Mouse (Mus musculus) hindbrain, embryonic 13.5 days (tissue): ENCODE data around the gene Trim28. TPM values are rescaled to one million over a fixed set of nuclear protein-coding genes. Genes with fewer than 3 reads are reported as not detected.

Experiments used
- ATAC-seq: fragments of 200-750 bp; cut with Nextera tagmentation; 2 replicates; pipeline ENCODE4 v1.8.0; 2017; ENCODE audit warnings: moderate TSS enrichment; ENCODE audit not compliant: low FRiP score
- H3K27ac ChIP-seq: fragments of 300-500 bp; sonication (generic); 2 replicates; pipeline ENCODE4 v1.5.1; 2015; ENCODE audit warnings: inconsistent platforms, mild to moderate bottlenecking, moderate library complexity
- H3K27me3 ChIP-seq: fragments of 300-500 bp; sonication (generic); 2 replicates; pipeline ENCODE4 v1.6.1; 2015; ENCODE audit warnings: mild to moderate bottlenecking, inconsistent platforms
- H3K36me3 ChIP-seq: fragments of 300-500 bp; sonication (generic); 2 replicates; pipeline ENCODE4 v1.6.1; 2015; ENCODE audit warnings: mild to moderate bottlenecking, inconsistent platforms
- H3K4me1 ChIP-seq: fragments of 300-500 bp; sonication (generic); replicated peaks from 2 replicates; pipeline ENCODE4 v1.6.1; 2015; ENCODE audit warnings: inconsistent platforms
- H3K4me2 ChIP-seq: fragments of 300-500 bp; sonication (generic); 2 replicates; pipeline ENCODE4 v1.6.1; 2015; ENCODE audit warnings: inconsistent platforms, mild to moderate bottlenecking, moderate library complexity
- H3K4me3 ChIP-seq: fragments of 300-500 bp; sonication (generic); 2 replicates; pipeline ENCODE4 v1.5.1; 2015; ENCODE audit warnings: mild to moderate bottlenecking, inconsistent platforms
- H3K9ac ChIP-seq: fragments of 300-500 bp; sonication (generic); 2 replicates; pipeline ENCODE4 v1.6.1; 2015; ENCODE audit warnings: mild to moderate bottlenecking, inconsistent platforms
- H3K9me3 ChIP-seq: fragments of 300-500 bp; sonication (generic); 2 replicates; pipeline ENCODE4 v1.6.1; 2016; ENCODE audit warnings: inconsistent platforms
- WGBS: fragments of 180-500 bp; shearing (Covaris S2); methylation state at CpG from one replicate; pipeline ENCODE4 v1.1.7; 2015; 5-methylcytosine and 5-hydroxymethylcytosine counted together
- polyA plus RNA-seq: library from polyadenylated mRNA; unstranded; fragments of >200 nt; fragmentation: Nextera tagmentation; extraction: Ambion mirVana; gene quantifications from 2 replicates; pipeline ENCODE4 v1.2.1, GENCODE M21; 2015

The Trim28 gene
- 216 and 239 TPM in 2 replicates for polyA plus RNA-seq

DNA sequence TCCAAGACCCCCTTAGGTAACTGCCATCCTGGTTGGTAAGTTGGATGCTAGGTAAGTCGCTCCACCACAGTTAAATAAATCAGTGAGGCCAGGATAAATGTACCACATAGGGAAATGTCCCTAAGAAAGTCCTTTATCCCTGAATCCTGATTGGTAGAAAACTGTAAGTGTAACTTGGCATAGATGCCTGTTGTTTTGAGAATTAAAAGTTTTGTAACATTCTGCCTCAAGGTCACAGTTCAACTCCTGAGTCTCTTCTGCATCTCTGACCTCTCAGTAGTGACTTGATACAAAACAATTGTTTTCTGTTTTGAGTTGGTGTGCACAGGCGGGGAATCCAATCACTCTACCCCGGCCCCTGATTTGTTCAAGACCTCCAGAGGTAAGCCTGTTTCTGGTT is at the start of gene Trim28:
TSS of gene Trim28 (plus strand) at position 264 of the 400 bp plus-strand sequence.
- 84% methylated on average over 3 of the region's 3 CpGs for WGBS
- no peaks in the 10 kb centered on the region for H3K27me3 ChIP-seq
- H3K36me3 ChIP-seq, result no peaks in the 10 kb centered on the region
- no peak within 1 kb of the TSS for H3K4me3 ChIP-seq
- no peaks in the 10 kb centered on the region for H3K9me3 ChIP-seq
- no peak within 1 kb of the TSS for H3K27ac ChIP-seq
- no peak for ATAC-seq
- no peak within 1 kb of the TSS for H3K4me2 ChIP-seq
- no peaks in the 10 kb centered on the region for H3K4me1 ChIP-seq
- H3K9ac ChIP-seq, result no peak within 1 kb of the TSS

- ATAC-seq, result peak; percentile 21; the same call in 1 of the 2 replicates
- WGBS, result 12% methylated on average over 16 of the region's 16 CpGs
Measured at GRCm38 (mm10) chr7:12949872-12950229, 49.1 kb upstream of the Trim28 start.

DNA sequence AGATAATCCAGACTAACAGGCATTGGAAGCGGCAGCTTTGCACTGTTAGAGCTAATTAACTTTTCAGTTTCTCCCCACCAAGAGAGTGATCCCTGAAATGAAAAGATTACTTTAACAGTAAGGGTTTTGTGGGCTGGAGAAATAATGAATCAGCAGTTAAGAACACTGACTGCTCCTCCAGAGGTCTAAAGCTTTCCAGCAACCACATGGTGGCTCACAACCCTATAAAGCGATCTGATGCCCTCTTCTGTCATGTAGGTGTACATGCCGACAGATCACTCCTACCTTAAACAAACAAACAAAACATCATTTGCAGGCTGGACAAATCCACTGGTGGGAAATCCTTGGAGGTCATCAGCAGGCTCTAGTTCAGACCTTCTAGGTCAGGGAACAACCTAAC is 44.0 kb upstream of the Trim28 start:
- Histone ChIP-seq H3K27ac (no peak overlapping the region), H3K9me3 (no peaks in the 10 kb centered on the region), H3K4me3 (no peak overlapping the region), H3K36me3 (no peaks in the 10 kb centered on the region), H3K9ac (no peak overlapping the region), H3K4me2 (no peak overlapping the region), H3K27me3 (no peaks in the 10 kb centered on the region), H3K4me1 (peaks cover 4% of the 10 kb centered on the region)
- 70% methylated on average over 3 of the region's 3 CpGs for WGBS
- no peak for ATAC-seq

More at GRCm38 (mm10) chr7:12949872-12950229, 49.1 kb upstream of the Trim28 start:
- Histone ChIP-seq H3K9ac (peak overlapping the region; percentile 71), H3K4me1 (peaks cover 11% of the 10 kb centered on the region), H3K36me3 (no peaks in the 10 kb centered on the region), H3K27me3 (peaks cover 2% of the 10 kb centered on the region; the same call in 1 of the 2 replicates), H3K4me3 (peak overlapping the region; percentile 47), H3K27ac (peak overlapping the region; percentile 85), H3K4me2 (peak overlapping the region; percentile 82), H3K9me3 (no peaks in the 10 kb centered on the region)

DNA sequence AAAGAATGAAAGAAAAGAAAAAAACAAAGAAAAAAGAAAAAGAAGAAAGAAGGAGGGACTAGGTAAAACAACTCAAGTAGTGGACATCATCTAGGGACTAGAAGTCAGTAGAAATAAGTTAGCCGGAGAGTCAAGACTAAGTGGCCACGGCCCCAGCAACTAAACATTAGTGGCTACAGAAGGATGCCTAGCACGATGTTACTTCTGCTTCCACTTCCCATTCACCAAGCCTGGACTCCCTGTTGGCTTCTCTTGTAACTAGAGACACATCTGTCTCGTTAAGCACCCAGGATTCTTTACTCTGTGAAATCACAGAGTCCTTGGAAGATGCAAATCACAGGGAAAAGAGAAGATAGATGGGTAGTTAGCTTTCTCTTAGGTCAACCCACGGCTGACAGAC is 41.4 kb upstream of the Trim28 start:
- no peak for ATAC-seq

DNA sequence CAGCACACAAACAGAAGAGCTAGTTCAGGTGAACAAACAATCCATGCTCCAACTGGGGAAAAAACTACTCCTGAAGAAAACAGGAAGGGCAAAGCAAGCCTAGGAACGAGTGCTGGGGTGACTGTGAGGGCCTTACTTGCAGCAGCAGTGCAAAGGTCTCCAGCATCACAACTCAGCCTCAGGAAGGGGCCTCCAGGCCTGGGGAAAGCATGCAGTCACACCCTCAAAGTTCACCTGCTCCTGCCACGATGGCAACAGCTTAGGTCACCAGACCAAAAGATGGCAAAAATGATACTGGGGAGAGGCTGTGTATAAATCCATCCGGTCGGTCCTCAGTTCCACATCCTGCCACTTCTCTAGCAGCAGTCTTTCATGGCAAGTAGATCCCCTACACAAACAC is 40.0 kb upstream of the Trim28 start:
- Histone ChIP-seq H3K9ac (no peak overlapping the region; the same call in 1 of the 2 replicates), H3K27me3 (no peaks in the 10 kb centered on the region), H3K36me3 (no peaks in the 10 kb centered on the region), H3K9me3 (no peaks in the 10 kb centered on the region), H3K4me2 (no peak overlapping the region), H3K4me3 (no peak overlapping the region), H3K27ac (no peak overlapping the region), H3K4me1 (peaks cover 8% of the 10 kb centered on the region; the same call in 1 of the 2 replicates)
- no peak for ATAC-seq
- 79% methylated on average over 4 of the region's 4 CpGs for WGBS

More for the DNA sequence above, 41.4 kb upstream of the Trim28 start:
- Histone ChIP-seq H3K27me3 (no peaks in the 10 kb centered on the region), H3K4me1 (peaks cover 8% of the 10 kb centered on the region; the same call in 1 of the 2 replicates), H3K4me3 (no peak overlapping the region), H3K27ac (no peak overlapping the region), H3K36me3 (no peaks in the 10 kb centered on the region), H3K9ac (no peak overlapping the region), H3K9me3 (no peaks in the 10 kb centered on the region), H3K4me2 (no peak overlapping the region)
- 80% methylated on average over 5 of the region's 5 CpGs for WGBS

DNA sequence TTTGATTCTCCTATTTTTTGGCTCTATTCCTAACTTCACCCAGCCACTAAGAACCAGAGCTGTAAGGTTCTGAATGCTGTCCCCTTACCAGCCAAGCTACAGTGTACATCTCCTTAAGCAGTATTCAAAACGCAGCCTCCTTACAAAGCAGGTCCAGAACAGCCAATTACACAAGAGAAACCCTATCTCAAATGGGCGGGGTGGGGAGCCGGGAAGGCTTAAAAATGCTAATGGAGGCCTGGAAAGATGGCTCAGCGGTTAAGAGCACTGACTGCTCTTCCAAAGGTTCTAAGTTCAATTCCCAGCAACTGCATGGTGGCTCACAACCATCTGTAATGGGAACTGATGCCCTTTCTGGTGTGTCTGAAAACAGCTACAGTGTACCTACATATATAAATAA is 39.2 kb upstream of the Trim28 start:
- Histone ChIP-seq H3K4me1 (peaks cover 10% of the 10 kb centered on the region), H3K4me3 (no peak overlapping the region), H3K9me3 (no peaks in the 10 kb centered on the region), H3K27ac (no peak overlapping the region), H3K27me3 (no peaks in the 10 kb centered on the region), H3K9ac (no peak overlapping the region), H3K36me3 (no peaks in the 10 kb centered on the region), H3K4me2 (no peak overlapping the region)
- 15% methylated on average over 4 of the region's 4 CpGs for WGBS
- ATAC-seq, result no peak

- 2% methylated on average over 29 of the region's 29 CpGs for WGBS
- peak overlapping the region; percentile 90 for H3K27ac ChIP-seq
- peak overlapping the region; percentile 62 for H3K4me2 ChIP-seq
- no peaks in the 10 kb centered on the region for H3K36me3 ChIP-seq
- peak overlapping the region; percentile 44 for H3K4me3 ChIP-seq
- H3K9ac ChIP-seq, result peak overlapping the region; percentile 74
- no peaks in the 10 kb centered on the region for H3K27me3 ChIP-seq
- peak; percentile 73 for ATAC-seq
- peaks cover 20% of the 10 kb centered on the region for H3K4me1 ChIP-seq
- no peaks in the 10 kb centered on the region for H3K9me3 ChIP-seq
Measured at GRCm38 (mm10) chr7:12961511-12962141, 37.3 kb upstream of the Trim28 start.

DNA sequence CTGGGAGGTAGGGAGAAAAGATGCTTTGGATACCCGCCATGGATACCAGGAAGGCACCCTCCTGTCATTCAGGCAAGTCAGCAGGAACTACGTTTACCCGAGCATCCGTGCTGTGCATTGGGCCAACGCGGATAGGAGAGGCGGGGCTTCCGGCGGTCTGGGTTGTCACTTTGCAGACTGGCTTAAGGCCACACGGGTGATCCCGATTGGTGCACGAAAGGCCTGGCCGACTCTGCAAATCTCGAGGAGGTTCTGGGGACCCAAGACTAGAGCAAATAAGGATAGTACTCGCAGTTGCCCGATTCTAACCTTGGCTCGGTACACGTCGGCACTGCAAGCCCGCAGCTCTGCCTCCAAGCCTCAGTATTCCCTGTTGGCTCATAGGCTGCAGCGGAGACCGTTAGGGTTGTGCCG is 33.2 kb upstream of the Trim28 start, which contains the start of gene Zfp324:
TSS of gene Zfp324 (plus strand) at position 161 of the 414 bp plus-strand sequence.
- peaks cover 34% of the 10 kb centered on the region for H3K4me1 ChIP-seq
- no peaks in the 10 kb centered on the region for H3K9me3 ChIP-seq
- H3K36me3 ChIP-seq, result peaks cover 23% of the 10 kb centered on the region
- H3K4me2 ChIP-seq, result peak within 1 kb of the TSS; percentile 76
- H3K27me3 ChIP-seq, result no peaks in the 10 kb centered on the region
- 1% methylated on average over 23 of the region's 23 CpGs for WGBS
- H3K27ac ChIP-seq, result peak within 1 kb of the TSS; percentile 92
- peak within 1 kb of the TSS; percentile 87 for H3K4me3 ChIP-seq
- peak within 1 kb of the TSS; percentile 91 for H3K9ac ChIP-seq
- ATAC-seq, result peak; percentile 94

- peak; percentile 65 for ATAC-seq
- WGBS, result under 1% methylated on average over 29 of the region's 29 CpGs
- H3K4me3 ChIP-seq, result peak overlapping the region; percentile 87
- no peaks in the 10 kb centered on the region for H3K9me3 ChIP-seq
- peaks cover 28% of the 10 kb centered on the region for H3K4me1 ChIP-seq
- peak overlapping the region; percentile 92 for H3K27ac ChIP-seq
- H3K4me2 ChIP-seq, result peak overlapping the region; percentile 76
- peaks cover 29% of the 10 kb centered on the region for H3K36me3 ChIP-seq
- H3K9ac ChIP-seq, result peak overlapping the region; percentile 91
- H3K27me3 ChIP-seq, result no peaks in the 10 kb centered on the region
Measured at GRCm38 (mm10) chr7:12966104-12966845, 32.6 kb upstream of the Trim28 start.

DNA sequence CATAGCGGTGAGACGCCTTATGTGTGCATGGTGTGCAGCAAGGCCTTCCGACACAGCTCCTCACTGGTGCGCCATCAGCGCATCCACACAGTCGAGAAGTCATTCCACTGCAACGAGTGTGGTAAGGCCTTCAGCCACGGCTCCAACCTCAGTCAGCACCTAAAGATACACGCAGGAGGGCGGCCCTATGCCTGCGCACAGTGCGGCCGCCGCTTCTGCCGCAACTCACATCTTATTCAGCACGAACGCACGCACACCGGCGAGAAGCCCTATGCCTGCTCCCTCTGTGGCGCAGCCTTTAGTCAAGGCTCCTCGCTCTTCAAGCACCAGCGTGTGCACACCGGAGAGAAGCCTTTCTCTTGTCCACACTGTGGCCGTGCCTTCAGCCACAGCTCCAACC is 28.0 kb upstream of the Trim28 start:
- Histone ChIP-seq H3K4me1 (peaks cover 17% of the 10 kb centered on the region), H3K4me2 (no peak overlapping the region), H3K9ac (no peak overlapping the region), H3K4me3 (no peak overlapping the region), H3K9me3 (no peaks in the 10 kb centered on the region), H3K36me3 (peaks cover 51% of the 10 kb centered on the region), H3K27me3 (no peaks in the 10 kb centered on the region), H3K27ac (no peak overlapping the region)
- 95% methylated on average over 25 of the region's 25 CpGs for WGBS
- ATAC-seq, result no peak

DNA sequence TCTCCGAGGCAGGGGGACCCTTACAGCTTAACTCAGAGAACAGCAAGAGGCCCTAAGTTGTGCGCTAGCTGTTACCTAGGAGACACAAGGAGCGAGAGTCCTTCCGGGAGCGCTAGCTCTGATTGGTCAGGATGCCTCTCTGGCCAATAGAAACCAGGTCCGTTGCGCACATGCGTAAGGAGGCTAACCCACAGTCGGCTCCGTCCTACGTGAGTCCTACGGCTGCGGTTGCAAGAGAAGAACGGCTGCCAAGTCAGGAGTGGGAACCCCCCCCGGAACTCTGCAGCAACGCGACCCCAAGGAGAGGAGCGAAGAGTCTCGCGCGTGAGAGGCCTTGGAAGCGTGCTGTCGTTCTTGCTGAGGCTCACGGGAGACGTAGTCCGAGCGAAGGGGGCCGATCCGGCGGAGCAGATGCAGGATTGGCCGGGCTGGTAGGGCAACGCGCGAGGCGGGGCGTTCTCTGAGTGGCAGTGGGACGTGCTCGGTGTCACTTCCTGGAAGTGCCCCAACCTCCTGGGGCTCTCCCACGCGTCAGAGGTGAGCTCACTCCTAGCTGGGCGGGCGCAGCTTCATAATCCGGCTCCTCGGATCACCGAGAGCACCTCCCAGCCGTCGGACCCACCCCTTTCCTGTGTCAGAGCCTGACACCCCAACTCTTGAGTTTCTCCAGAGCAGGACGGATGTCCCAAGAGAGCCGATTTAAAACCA is 21.1 kb upstream of the Trim28 start, which contains the start of gene Zfp446:
TSS of gene Zfp446 (plus strand) at position 167 of the 708 bp plus-strand sequence.
- H3K9me3 ChIP-seq, result no peaks in the 10 kb centered on the region
- H3K36me3 ChIP-seq, result peaks cover 22% of the 10 kb centered on the region
- peak within 1 kb of the TSS; percentile 82 for H3K9ac ChIP-seq
- peaks cover 17% of the 10 kb centered on the region for H3K4me1 ChIP-seq
- under 1% methylated on average over 49 of the region's 49 CpGs for WGBS
- ATAC-seq, result peak; percentile 99
- peak within 1 kb of the TSS; percentile 61 for H3K4me3 ChIP-seq
- peak within 1 kb of the TSS; percentile 96 for H3K27ac ChIP-seq
- peak within 1 kb of the TSS; percentile 70 for H3K4me2 ChIP-seq
- H3K27me3 ChIP-seq, result no peaks in the 10 kb centered on the region
